Mouse (Mus musculus): ENCODE measurements around the gene Zfp36l1.

Gene Zfp36l1

GRCm38 (mm10) chr12:80112852-80113551 is at the start of gene Zfp36l1:
Gene Zfp36l1 (minus strand): TSS chr12:80113013.
- in situ Hi-C loops (cut with MboI; ENCODE audit: low sequenced_read_pairs), result no loop called here

- in situ Hi-C loops (cut with MboI; ENCODE audit: low sequenced_read_pairs), result no loop called here
Measured at GRCm38 (mm10) chr12:80162448-80162847, 49.6 kb upstream of the Zfp36l1 start.

- in situ Hi-C loops (cut with MboI; ENCODE audit: low sequenced_read_pairs), result no loop called here
Measured at GRCm38 (mm10) chr12:80157675-80158074, 44.9 kb upstream of the Zfp36l1 start.

GRCm38 (mm10) chr12:80153687-80154326 is 41.0 kb upstream of the Zfp36l1 start:
- in situ Hi-C loops (cut with MboI; ENCODE audit: low sequenced_read_pairs), result no loop called here

GRCm38 (mm10) chr12:80153078-80153477 is 40.3 kb upstream of the Zfp36l1 start:
- in situ Hi-C loops (cut with MboI; ENCODE audit: low sequenced_read_pairs), result no loop called here

GRCm38 (mm10) chr12:80151821-80152220 is 39.0 kb upstream of the Zfp36l1 start:
- in situ Hi-C loops (cut with MboI; ENCODE audit: low sequenced_read_pairs), result no loop called here

GRCm38 (mm10) chr12:80150624-80151023 is 37.8 kb upstream of the Zfp36l1 start:
- in situ Hi-C loops (cut with MboI; ENCODE audit: low sequenced_read_pairs), result no loop called here

GRCm38 (mm10) chr12:80147563-80148214 is 34.9 kb upstream of the Zfp36l1 start:
- in situ Hi-C loops (cut with MboI; ENCODE audit: low sequenced_read_pairs), result no loop called here

GRCm38 (mm10) chr12:80146227-80147223 is 33.7 kb upstream of the Zfp36l1 start:
- in situ Hi-C loops (cut with MboI; ENCODE audit: low sequenced_read_pairs), result no loop called here

- in situ Hi-C loops (cut with MboI; ENCODE audit: low sequenced_read_pairs), result no loop called here
Measured at GRCm38 (mm10) chr12:80145365-80145764, 32.6 kb upstream of the Zfp36l1 start.

GRCm38 (mm10) chr12:80144846-80145245 is 32.0 kb upstream of the Zfp36l1 start:
- in situ Hi-C loops (cut with MboI; ENCODE audit: low sequenced_read_pairs), result no loop called here

- in situ Hi-C loops (cut with MboI; ENCODE audit: low sequenced_read_pairs), result no loop called here
Measured at GRCm38 (mm10) chr12:80141470-80141869, 28.7 kb upstream of the Zfp36l1 start.

GRCm38 (mm10) chr12:80141011-80141410 is 28.2 kb upstream of the Zfp36l1 start:
- in situ Hi-C loops (cut with MboI; ENCODE audit: low sequenced_read_pairs), result no loop called here

- in situ Hi-C loops (cut with MboI; ENCODE audit: low sequenced_read_pairs), result loop anchor here (5.0 to 10.0 kb wide), 2 partner anchors 533 to 780 kb away; no protein-coding TSS in a partner anchor
Measured at GRCm38 (mm10) chr12:80137744-80138143, 24.9 kb upstream of the Zfp36l1 start.

- in situ Hi-C loops (cut with MboI; ENCODE audit: low sequenced_read_pairs), result loop anchor here (5.0 to 10.0 kb wide), 2 partner anchors 532 to 780 kb away; no protein-coding TSS in a partner anchor
Measured at GRCm38 (mm10) chr12:80137246-80137645, 24.4 kb upstream of the Zfp36l1 start.

GRCm38 (mm10) chr12:80136264-80136930 is 23.6 kb upstream of the Zfp36l1 start:
- in situ Hi-C loops (cut with MboI; ENCODE audit: low sequenced_read_pairs), result loop anchor here (5.0 to 10.0 kb wide), 2 partner anchors 532 to 779 kb away; no protein-coding TSS in a partner anchor

- in situ Hi-C loops (cut with MboI; ENCODE audit: low sequenced_read_pairs), result loop anchor here (5.0 to 10.0 kb wide), 2 partner anchors 530 to 778 kb away; no protein-coding TSS in a partner anchor
Measured at GRCm38 (mm10) chr12:80135173-80135572, 22.4 kb upstream of the Zfp36l1 start.

- in situ Hi-C loops (cut with MboI; ENCODE audit: low sequenced_read_pairs), result loop anchor here (10.0 kb wide), 1 partner anchor 528 kb away; no protein-coding TSS in a partner anchor
Measured at GRCm38 (mm10) chr12:80133011-80133545, 20.3 kb upstream of the Zfp36l1 start.

GRCm38 (mm10) chr12:80132250-80133003 is 19.6 kb upstream of the Zfp36l1 start:
- in situ Hi-C loops (cut with MboI; ENCODE audit: low sequenced_read_pairs), result loop anchor here (10.0 kb wide), 1 partner anchor 528 kb away; no protein-coding TSS in a partner anchor
